Mouse (Mus musculus) adrenal gland, postnatal 4 days (tissue): Measurements from ENCODE around the gene Plek. TPM values are rescaled to one million over a fixed set of nuclear protein-coding genes. Genes with fewer than 3 reads are reported as not detected.

Source experiments
- DNase-seq, 2 experiments: peaks; one replicate each; pipeline ENCODE4 v3.0.0; 2021 to 2022; ENCODE audit warnings: low spot score in 2 of 2, mixed read lengths in 2 of 2
- total RNA-seq, 2 experiments: library from RNA; stranded (reverse); gene quantifications; 2 replicates each; pipeline ENCODE4 v1.2.3; 2021

Plek gene
- total RNA-seq, 2 experiments from 2014 or later = 4.1 to 7.3 TPM

- no peak for DNase-seq
Measured at GRCm38 (mm10) chr11:17000353-17001334, 51.5 kb downstream of the Plek start.

GRCm38 (mm10) chr11:16999933-17000332 lies 52.2 kb downstream of the Plek start:
- no peak for DNase-seq

DNA sequence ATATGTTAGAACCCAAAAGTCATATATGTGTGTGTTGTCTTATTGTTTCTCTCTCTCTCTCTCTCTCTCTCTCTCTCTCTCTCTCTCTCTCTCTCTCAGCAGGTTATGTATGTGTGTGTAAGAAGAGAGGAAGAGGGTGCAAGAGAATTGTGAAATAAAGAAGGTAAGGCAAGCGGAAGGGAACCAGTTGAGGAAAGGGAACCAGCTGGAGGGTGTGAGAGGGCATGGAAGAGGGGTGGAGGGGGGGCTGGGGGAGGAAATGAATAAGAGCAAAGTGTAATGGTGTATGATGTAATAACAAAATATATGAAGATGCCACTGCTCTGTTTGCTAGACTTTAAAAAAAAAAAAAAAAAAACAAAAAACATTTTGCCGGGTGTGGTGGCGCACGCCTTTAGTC lies 52.8 kb downstream of the Plek start:
- no peak for DNase-seq

DNA sequence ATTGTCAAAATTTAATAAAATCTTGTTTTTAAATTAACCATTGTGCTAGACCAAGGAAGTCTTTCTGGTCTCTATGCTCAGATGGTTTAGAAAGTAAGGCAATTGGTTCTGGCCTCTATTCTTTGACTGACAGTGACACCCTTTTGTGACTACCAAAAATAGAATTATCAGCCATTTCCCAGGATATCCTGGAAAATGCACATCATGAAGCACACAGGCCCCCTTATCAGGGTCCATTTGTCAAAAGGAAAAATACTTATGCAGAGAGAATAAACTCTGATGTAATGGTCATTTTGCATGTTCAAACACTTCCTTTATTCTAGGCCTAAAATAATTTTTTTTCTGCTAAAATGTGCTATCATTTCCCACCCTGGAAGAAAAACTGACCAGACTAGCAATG lies 54.7 kb downstream of the Plek start:
- DNase-seq = no peak

DNA sequence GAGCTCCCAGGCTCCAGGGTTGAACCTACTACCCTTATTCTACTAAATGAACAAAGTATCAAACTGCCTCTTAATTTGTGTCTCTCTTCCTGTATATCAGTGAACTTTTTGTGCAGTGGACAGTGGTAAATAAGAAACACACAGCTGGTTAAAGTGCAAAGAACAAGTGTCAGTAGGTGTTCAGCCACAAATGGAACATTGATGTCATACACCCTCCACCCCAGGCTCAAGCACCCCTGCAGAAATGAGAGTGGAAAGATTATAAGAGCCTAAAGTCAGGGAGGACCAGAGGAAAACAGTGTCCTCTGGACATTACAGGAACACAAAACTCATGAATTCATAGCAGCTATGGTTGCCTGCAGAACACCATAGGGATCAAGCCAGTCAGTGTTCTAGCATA lies 55.4 kb downstream of the Plek start:
- DNase-seq = no peak

DNA sequence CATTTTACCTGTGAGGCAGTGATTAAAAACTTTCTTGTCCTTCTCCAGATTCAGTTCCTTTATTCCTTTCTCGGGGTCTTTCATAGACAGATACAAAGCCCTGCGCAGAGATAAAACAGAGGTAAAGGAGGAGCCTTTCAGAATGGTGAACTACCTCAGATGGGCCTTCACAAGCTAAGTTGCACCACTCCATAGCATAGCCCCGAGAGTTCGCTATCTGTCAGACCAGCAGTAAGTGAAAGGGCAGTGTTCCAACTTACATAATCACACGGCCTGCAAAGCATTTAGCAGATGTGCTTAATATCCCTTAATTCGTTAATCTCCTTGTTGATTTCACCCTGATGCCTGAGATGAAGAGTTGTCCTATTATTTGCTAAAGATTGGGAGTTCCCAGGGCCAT lies 59.3 kb downstream of the Plek start:
- no peak for DNase-seq

DNA sequence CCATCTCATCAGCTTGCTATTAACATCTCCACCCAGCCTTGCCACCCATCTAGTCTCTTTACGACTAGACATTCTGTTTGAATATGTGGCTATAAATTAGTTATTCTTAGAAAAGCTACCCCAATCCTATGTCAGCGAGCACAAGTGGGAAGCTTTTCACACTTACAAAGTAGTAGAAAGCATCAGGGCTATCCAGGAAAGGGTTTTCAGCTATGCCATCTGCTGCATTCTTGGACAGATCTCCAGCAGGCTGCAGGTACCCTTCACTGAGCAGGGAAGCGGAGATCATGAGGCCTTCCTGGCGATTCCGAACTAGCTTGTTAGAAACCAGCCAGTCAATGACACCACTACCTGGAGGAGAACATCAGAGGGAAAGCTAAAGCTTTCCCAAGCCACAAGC lies 62.3 kb downstream of the Plek start:
- DNase-seq = no peak

- DNase-seq = no peak
Measured at GRCm38 (mm10) chr11:16987745-16988328, 64.3 kb downstream of the Plek start.

DNA sequence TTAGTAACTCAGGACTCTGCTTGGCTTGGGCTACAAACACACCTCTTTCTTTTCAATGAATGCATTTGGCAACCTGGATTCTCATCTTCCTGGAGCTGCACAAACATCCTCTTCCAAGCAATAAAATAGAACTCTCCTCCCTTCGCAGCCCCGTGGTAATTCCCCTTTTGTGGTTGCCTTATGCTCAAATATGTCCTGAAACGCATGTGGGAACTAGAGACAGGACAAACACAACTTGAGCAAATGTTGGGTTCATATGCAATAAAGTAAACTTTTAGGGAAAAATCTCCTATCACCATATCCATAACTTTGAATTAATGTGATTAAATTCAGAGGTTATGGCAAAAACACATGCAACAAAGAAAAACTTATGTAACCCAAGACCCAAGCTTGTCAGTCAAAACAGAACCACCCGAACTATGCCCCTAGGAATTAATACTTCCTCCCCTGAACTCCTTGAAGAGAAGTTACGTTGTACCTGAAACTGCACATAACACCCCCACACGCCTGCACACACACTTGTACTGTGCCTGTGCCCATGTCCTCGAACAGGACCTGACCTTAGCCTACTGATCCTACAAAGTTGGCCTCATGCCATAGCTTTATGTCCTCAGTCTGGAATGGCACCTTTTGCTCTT lies 65.5 kb downstream of the Plek start:
- no peak for DNase-seq

DNA sequence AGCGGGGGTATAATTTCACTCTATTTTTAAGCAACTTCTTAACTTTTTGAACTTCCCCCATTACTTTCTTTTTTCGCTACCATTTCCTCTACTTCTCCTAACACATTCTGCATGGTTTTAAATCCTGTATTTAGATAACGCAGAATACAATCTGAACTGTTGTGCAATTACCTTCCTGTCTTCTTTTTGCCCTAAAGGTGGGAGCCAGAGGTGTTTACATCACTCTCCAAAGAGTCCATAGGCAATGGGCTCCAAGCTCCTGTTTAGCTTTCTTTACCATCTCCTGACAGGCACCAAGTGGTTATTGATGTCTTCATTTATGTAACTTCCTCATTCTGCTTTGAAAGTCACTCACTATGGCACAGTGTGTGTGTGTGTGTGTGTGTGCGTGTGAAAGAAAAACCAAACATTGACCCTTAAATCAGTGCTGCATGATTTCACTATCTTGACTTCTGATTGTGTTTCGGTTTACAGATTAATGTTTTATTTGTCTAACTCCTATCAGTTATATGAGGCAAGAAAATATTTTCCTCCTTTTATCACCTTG lies 73.9 kb downstream of the Plek start:
- DNase-seq = no peak

DNA sequence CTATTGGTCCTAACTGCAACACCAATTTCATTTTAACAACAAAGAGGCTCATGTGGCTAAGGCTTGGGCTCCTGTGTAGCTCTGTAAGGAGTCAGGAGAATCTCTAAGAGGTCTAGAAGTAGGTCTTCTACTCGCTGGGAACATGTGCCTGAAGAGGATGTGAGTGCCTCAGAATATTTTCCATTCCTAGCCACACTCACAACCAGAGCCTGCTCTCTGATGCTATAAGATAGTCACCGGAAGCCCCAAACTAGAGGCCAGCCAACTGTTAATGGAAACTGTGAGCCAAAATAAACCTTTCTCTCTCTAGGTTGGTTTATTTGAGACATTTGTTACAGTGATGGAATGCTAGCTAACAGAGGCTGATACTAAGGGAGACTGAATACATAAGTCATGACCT lies 74.6 kb downstream of the Plek start:
- DNase-seq = no peak

DNA sequence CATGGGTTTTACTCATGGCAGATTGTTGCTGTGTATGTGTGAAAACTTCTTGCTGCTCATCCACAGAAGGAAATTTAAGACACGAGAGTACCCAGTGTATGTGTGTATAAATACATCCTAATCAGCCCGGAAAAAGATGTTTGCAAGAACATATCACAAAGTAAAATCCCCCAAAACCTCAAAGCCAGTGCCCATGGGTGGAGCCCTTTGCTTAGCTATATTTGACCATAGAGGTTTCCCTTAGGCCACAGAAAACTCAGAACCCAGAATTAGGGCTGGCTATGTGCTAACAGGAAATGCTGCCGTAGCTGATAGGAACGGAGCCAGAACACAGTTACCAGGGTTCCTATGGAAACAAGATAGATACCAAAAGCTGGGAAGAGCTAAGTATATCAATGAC lies 75.2 kb downstream of the Plek start:
- DNase-seq = no peak

DNA sequence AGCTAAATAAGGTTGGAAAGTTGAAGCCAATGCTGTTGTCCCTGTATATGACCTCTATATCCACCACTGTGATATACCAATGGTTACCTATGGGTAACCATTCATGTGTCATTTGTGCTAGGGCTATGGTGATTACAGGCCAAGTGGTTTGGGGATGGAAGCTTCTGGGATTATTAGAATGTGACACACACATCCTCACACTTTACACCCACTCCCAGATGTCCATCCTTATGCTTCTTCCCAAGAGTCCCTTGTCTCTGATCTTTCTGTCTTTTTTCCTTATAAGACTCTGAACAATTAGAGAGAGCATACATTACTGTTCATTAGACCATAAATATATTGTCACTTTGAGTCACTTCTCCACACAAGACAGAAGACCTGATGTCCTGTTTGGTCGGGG lies 79.1 kb downstream of the Plek start:
- DNase-seq = no peak

GRCm38 (mm10) chr11:16972027-16972426 lies 80.2 kb downstream of the Plek start:
- no peak for DNase-seq

DNA sequence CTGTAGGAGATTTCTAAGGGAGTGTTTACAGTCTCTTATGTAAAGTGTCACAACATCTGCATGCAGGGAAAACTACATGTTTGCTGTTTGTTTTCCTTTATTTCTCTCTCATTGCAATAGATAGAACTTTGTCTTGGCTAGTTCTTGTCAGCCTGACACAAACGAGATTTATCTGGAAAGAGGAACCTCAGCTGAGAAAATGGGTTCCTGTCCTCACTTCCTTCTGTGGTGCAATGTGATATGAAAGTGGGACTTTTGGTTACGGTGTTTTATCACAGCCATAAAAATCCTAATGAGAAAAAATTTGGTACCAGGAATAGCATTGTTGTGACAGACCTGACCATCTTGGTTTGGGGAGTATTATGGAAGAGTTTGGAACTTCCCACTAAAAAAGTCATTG lies 82.5 kb downstream of the Plek start:
- no peak for DNase-seq

DNA sequence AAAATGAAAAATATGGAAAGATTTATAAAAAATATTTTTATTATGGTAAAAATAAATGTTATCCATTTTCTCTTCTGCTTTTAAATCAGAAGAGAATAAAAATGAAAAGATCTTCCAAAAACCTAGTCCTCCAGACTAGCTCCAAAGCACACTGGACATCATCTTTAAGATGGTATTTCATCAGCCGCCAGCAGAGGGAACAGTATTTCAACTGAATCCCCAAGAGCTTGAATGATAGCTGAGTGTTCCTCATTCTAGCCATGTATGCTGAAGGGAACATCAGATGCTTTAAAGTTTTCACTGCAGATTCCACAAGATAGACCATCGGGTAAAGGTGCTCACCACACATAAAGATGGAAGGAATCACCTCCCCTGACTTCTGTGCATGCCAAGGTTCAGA lies 84.4 kb downstream of the Plek start:
- DNase-seq = no peak

DNA sequence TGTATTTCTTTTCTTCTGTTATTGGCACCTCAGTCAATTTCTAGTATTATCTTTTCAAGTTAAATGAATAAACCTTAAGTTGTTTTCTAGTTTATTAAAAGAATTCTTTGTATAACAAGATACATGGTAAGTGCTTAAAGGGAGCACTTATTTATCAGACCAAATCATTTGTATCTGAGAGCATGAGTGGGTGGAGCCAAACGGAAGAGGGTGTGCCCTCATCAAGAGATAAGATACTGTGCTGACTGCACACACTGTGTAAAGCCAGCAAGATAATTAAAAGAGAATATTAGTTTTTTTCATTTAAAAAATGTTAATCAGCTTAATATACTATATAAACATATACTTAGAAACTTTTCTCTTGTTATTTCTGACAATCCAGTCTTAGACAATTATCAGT lies 93.7 kb downstream of the Plek start:
- DNase-seq = no peak

DNA sequence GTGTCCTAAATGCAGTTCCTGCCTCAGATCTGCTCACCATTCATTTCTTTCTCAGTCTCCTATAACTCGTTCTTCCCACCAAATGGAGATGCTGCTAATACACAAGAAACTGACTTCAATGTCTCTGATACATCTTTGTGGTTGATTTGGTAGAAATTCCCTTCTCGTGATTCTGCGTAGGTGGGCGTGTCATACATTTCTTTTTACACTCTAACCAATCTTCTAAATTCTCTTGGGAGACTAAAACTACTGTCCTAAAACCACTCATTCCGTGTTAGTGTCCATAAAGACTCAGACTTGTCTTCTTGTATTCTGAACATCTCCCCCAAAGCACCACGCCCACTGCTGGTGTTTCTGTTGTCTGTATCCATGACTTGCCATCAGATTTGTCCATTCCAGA lies 95.2 kb downstream of the Plek start:
- no peak for DNase-seq

- no peak for DNase-seq
Measured at GRCm38 (mm10) chr11:16956115-16956862, 95.9 kb downstream of the Plek start.

GRCm38 (mm10) chr11:16951761-16952010 lies 100.5 kb downstream of the Plek start:
- DNase-seq = no peak

DNA sequence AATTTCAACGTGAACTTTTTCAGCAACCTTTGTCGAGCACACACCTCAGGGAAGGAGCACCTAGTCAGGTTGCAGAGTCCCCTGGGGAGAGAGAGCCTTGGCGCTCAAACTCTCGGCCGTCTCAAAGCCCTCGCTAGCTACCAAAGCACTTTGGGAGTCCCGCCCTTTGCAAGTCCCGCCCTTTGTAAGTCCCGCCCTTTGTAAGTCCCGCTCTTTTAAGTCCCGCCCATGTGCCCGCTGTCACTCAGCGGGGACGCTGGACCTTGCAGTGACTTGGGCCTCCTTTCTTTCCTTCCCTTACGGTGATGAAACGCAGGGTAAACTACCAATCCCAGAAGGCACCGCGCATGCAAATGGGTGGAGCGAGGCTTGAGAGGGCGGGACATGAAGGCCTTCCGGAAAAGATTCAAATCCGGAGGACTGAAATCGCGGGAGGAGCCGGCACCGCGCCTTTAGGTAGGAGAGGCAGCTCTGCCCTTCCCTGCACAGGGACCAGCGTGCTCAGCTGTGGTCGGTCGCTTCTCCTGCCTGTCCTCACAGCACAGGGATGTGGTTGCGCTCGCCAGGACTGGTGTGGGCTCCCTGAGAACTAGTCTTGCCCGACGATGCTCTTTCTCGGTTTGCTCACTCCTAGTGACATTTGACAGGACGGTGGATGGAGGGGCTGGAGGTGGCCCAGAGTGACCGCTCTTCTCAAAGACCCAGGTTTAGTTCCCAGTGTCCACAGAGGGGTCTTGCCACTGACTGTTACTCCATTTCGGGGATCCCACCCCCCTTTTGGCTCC lies 101.0 kb downstream of the Plek start, which contains the start of gene Fbxo48:
TSS of gene Fbxo48 (plus strand) at position 400 of the 785 bp plus-strand sequence.
- peak; percentile 59 to 87 for DNase-seq
